Mouse (Mus musculus) CD4-positive helper T cell, adult 2 months (primary cell): Measurements from ENCODE around the gene Fgfr1op.
"Not testable (repeated sequence)": the region's sequence is repeated elsewhere in the genome, so short reads cannot be mapped to it uniquely, and the experiment has no call there.

Experiments used
- DNase-seq: peaks from one replicate; pipeline ENCODE4 v3.0.0-alpha.2; 2012; ENCODE audit warnings: low read depth, missing footprints, low spot score

Gene Fgfr1op

GRCm38 (mm10) chr17:8170331-8170730, 5.0 kb downstream of the Fgfr1op start:
- DNase-seq = no peak

GRCm38 (mm10) chr17:8171081-8171480, 5.8 kb downstream of the Fgfr1op start:
- peak; percentile 25 for DNase-seq

GRCm38 (mm10) chr17:8177090-8177489, 11.8 kb downstream of the Fgfr1op start:
- no peak for DNase-seq

- DNase-seq = no peak
These were observed 18.5 kb downstream of the Fgfr1op start for GRCm38 (mm10) chr17:8183815-8184214.

- no peak for DNase-seq
These were observed 18.9 kb downstream of the Fgfr1op start for GRCm38 (mm10) chr17:8184217-8184616.

GRCm38 (mm10) chr17:8193678-8194077, 28.4 kb downstream of the Fgfr1op start:
- DNase-seq = no peak

- peak; percentile 16 for DNase-seq
These were observed 30.5 kb downstream of the Fgfr1op start for GRCm38 (mm10) chr17:8195685-8196376.

- peak; percentile 39 for DNase-seq
These were observed 32.4 kb downstream of the Fgfr1op start for GRCm38 (mm10) chr17:8197652-8198051.

GRCm38 (mm10) chr17:8199067-8199935, 34.0 kb downstream of the Fgfr1op start:
- no peak for DNase-seq

GRCm38 (mm10) chr17:8199936-8200330, 34.6 kb downstream of the Fgfr1op start:
- DNase-seq = no peak

GRCm38 (mm10) chr17:8203487-8203886, 38.2 kb downstream of the Fgfr1op start:
- no peak for DNase-seq

GRCm38 (mm10) chr17:8205221-8205631, 39.9 kb downstream of the Fgfr1op start:
- not testable (repeated sequence) for DNase-seq

- DNase-seq = peak; percentile 36
These were observed 41.4 kb downstream of the Fgfr1op start for GRCm38 (mm10) chr17:8206691-8207090.

- no peak for DNase-seq
These were observed 44.4 kb downstream of the Fgfr1op start for GRCm38 (mm10) chr17:8209696-8210095.

GRCm38 (mm10) chr17:8210170-8210569, 44.9 kb downstream of the Fgfr1op start:
- DNase-seq = peak; percentile 29

GRCm38 (mm10) chr17:8210675-8211074, 45.4 kb downstream of the Fgfr1op start:
- no peak for DNase-seq

- no peak for DNase-seq
These were observed 46.1 kb downstream of the Fgfr1op start for GRCm38 (mm10) chr17:8211399-8211798.

- DNase-seq = no peak
These were observed 49.1 kb downstream of the Fgfr1op start for GRCm38 (mm10) chr17:8214369-8214768.

GRCm38 (mm10) chr17:8215016-8215745, 49.9 kb downstream of the Fgfr1op start:
- no peak for DNase-seq

GRCm38 (mm10) chr17:8223225-8223624, 57.9 kb downstream of the Fgfr1op start:
- DNase-seq = no peak

GRCm38 (mm10) chr17:8224072-8224471, 58.8 kb downstream of the Fgfr1op start:
- no peak for DNase-seq

GRCm38 (mm10) chr17:8225166-8225565, 59.9 kb downstream of the Fgfr1op start:
- DNase-seq = no peak
